Mouse (Mus musculus) stomach, embryonic 16.5 days (tissue): ENCODE measurements around the gene Rnf152. TPM values are rescaled to one million over a fixed set of nuclear protein-coding genes. Genes with fewer than 3 reads are reported as not detected.

Experiments used
- ATAC-seq: fragments of 200-750 bp; cut with Nextera tagmentation; 2 replicates; pipeline ENCODE4 v1.8.0; 2017; ENCODE audit warnings: moderate number of reproducible peaks, moderate TSS enrichment; ENCODE audit not compliant: insufficient read depth, low FRiP score
- H3K27ac ChIP-seq: fragments of 300-500 bp; sonication (generic); 2 replicates; pipeline ENCODE4 v1.5.1; 2014; ENCODE audit warnings: low read length
- H3K27me3 ChIP-seq: fragments of 300-500 bp; sonication (generic); 2 replicates; pipeline ENCODE4 v1.6.1; 2014; ENCODE audit warnings: low read length, control low read depth, mixed read lengths; ENCODE audit not compliant: control insufficient read depth, insufficient read depth
- H3K36me3 ChIP-seq: fragments of 300-500 bp; sonication (generic); 2 replicates; pipeline ENCODE4 v1.6.1; 2014; ENCODE audit warnings: low read length; ENCODE audit not compliant: control insufficient read depth, insufficient read depth
- H3K4me1 ChIP-seq: fragments of 300-500 bp; sonication (generic); 2 replicates; pipeline ENCODE4 v1.6.1; 2014; ENCODE audit warnings: low read length, control low read depth, mixed read lengths; ENCODE audit not compliant: control insufficient read depth, insufficient read depth
- H3K4me2 ChIP-seq: fragments of 300-500 bp; sonication (generic); 2 replicates; pipeline ENCODE4 v1.6.1; 2014; ENCODE audit warnings: low read depth, low read length, mixed read lengths
- H3K4me3 ChIP-seq: fragments of 300-500 bp; sonication (generic); replicated peaks from 2 replicates; pipeline ENCODE4 v1.5.1; 2014; ENCODE audit warnings: mild to moderate bottlenecking, low read length
- H3K9ac ChIP-seq: fragments of 300-500 bp; sonication (generic); 2 replicates; pipeline ENCODE4 v1.6.1; 2014; ENCODE audit warnings: low read length
- H3K9me3 ChIP-seq: fragments of 300-500 bp; sonication (generic); replicated peaks from 2 replicates; pipeline ENCODE4 v1.6.1; 2016; ENCODE audit warnings: low read length, control low read depth; ENCODE audit not compliant: control insufficient read depth
- WGBS: fragments of 180-500 bp; shearing (Covaris S2); extraction: QIAGEN DNeasy Blood & Tissue Kit; methylation state at CpG from one replicate; pipeline ENCODE4 v1.1.7; 2014; 5-methylcytosine and 5-hydroxymethylcytosine counted together
- polyA plus RNA-seq: library from polyadenylated mRNA; unstranded; fragments of >200 nt; fragmentation: Nextera tagmentation; extraction: Ambion mirVana; gene quantifications from 2 replicates; pipeline ENCODE4 v1.2.1, GENCODE M21; 2015

The Rnf152 gene
- polyA plus RNA-seq, 1 experiment from 2014 or later, result 1.7 TPM

DNA sequence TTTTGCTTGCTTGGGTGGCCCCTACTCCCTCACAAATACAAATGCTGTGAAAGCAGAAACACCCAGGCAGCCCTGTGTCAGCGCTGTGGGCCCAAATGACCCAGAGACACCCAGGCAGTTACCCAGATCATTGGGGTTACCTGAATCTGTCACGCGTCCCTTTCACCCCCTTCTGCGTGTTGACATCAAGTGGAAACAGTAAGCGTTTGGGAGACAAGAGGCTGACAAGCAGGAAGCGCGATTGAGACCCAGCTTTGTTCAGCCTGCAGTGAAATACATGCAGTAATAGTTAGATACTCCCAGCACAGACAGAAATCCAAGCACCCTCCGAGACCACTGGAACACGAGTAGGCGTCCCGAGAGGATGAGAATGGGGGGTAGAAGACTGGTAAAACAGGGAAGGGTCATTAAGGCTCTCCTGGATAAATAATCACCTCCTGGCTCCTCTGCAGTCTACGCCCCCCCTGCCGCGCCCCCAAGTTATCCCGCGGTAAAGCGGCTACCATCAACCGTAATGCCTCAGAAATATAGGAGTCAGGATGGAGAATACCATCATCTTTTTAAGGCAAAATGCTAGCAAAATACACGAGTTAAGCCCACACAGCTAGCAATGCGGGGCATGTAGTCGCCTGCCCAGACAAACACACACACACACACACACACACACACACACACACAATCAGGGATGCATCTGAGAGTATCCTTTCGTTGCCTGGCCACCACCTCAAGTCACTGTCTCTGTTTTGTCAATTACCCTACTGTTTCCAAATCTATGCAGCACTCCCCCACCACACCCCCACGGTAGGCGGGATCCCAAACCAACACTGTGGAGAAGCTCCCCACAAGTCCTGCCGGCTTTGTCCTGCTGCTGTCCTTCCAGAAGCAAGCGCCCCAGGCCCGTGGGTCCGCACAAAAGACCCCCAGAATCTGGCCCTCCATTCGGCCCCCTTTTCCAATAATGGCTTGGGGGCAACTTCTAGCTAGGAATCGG, 1.3 kb downstream of the Rnf152 start:
- peak; percentile 14; the same call in 1 of the 2 replicates for ATAC-seq

GRCm38 (mm10) chr1:105351806-105352205, 4.7 kb downstream of the Rnf152 start:
- Histone ChIP-seq H3K27me3 (no peaks in the 10 kb centered on the region), H3K4me2 (no peak overlapping the region), H3K27ac (no peak overlapping the region), H3K4me1 (peaks cover 4% of the 10 kb centered on the region; the same call in 1 of the 2 replicates), H3K9ac (no peak overlapping the region), H3K9me3 (no peaks in the 10 kb centered on the region), H3K36me3 (no peaks in the 10 kb centered on the region), H3K4me3 (no peak overlapping the region)
- 85% methylated on average over 4 of the region's 4 CpGs for WGBS
- no peak for ATAC-seq

More for the DNA sequence above, 1.3 kb downstream of the Rnf152 start:
- peak overlapping the region; percentile 76 for H3K9ac ChIP-seq
- no peaks in the 10 kb centered on the region for H3K36me3 ChIP-seq
- H3K4me1 ChIP-seq, result peaks cover 4% of the 10 kb centered on the region; the same call in 1 of the 2 replicates
- no peaks in the 10 kb centered on the region for H3K9me3 ChIP-seq
- H3K27me3 ChIP-seq, result no peaks in the 10 kb centered on the region
- 8% methylated on average over 30 of the region's 30 CpGs for WGBS
- peak overlapping the region; percentile 86 for H3K4me3 ChIP-seq
- H3K27ac ChIP-seq, result no peak overlapping the region
- H3K4me2 ChIP-seq, result peak overlapping the region; percentile 91

DNA sequence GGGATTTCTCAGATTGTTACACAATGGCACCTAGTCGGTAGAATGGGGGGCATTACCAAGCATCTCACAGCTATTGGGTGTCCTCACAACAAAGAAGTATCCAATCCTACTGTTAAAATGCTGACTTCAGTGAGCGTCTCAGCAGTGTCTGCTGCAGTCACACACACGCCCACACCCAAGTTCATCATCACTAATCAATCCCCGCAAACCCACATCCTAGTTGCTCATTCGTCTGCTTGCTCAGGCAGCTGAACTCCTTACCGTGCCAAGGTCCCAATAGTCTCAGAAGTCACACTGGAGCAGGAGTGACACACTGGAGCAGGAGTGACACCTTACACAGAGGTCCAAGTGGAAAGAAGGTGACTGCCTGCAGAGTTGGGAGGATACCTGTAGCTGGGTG, 14.2 kb downstream of the Rnf152 start:
- Histone ChIP-seq H3K4me2 (no peak overlapping the region), H3K4me1 (no peaks in the 10 kb centered on the region), H3K4me3 (no peak overlapping the region), H3K27ac (no peak overlapping the region), H3K27me3 (no peaks in the 10 kb centered on the region), H3K9me3 (no peaks in the 10 kb centered on the region), H3K9ac (no peak overlapping the region), H3K36me3 (no peaks in the 10 kb centered on the region)
- ATAC-seq, result no peak
- 79% methylated on average over 6 of the region's 6 CpGs for WGBS

GRCm38 (mm10) chr1:105340943-105341342, 15.6 kb downstream of the Rnf152 start:
- no peaks in the 10 kb centered on the region for H3K9me3 ChIP-seq

DNA sequence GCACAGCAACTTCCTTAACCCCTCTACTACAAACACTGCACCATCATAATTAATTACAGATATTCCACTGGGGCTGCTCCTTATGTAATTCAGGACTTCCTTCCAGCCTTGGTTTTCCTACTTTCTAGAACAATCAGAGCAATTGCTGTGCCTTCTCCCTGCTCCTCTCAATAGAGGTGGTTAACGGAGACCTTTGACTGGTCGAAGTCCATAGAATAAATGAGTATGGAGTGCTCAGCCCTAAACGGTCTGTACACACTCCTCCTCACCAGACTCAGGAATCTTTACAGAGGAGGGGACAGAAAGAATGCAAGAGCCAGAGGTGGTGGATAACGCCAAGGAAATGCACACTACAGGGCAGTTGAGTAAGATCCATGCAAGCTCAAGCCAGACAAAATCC, 19.1 kb downstream of the Rnf152 start:
- Histone ChIP-seq H3K9ac (no peak overlapping the region), H3K27ac (no peak overlapping the region), H3K4me2 (no peak overlapping the region), H3K4me3 (no peak overlapping the region), H3K27me3 (no peaks in the 10 kb centered on the region), H3K9me3 (no peaks in the 10 kb centered on the region), H3K4me1 (no peaks in the 10 kb centered on the region), H3K36me3 (no peaks in the 10 kb centered on the region)
- peak; percentile 43; the same call in 1 of the 2 replicates for ATAC-seq
- 67% methylated on average over 4 of the region's 4 CpGs for WGBS

More at GRCm38 (mm10) chr1:105340943-105341342, 15.6 kb downstream of the Rnf152 start:
- no peak overlapping the region for H3K4me2 ChIP-seq
- H3K27ac ChIP-seq, result no peak overlapping the region
- no peaks in the 10 kb centered on the region for H3K36me3 ChIP-seq
- H3K9ac ChIP-seq, result no peak overlapping the region
- H3K4me1 ChIP-seq, result no peaks in the 10 kb centered on the region
- no peak for ATAC-seq
- no peaks in the 10 kb centered on the region for H3K27me3 ChIP-seq
- no peak overlapping the region for H3K4me3 ChIP-seq

GRCm38 (mm10) chr1:105336096-105336495, 20.4 kb downstream of the Rnf152 start:
- H3K9me3 ChIP-seq, result no peaks in the 10 kb centered on the region
- no peak for ATAC-seq
- H3K36me3 ChIP-seq, result no peaks in the 10 kb centered on the region
- H3K4me2 ChIP-seq, result no peak overlapping the region
- no peak overlapping the region for H3K27ac ChIP-seq
- 87% methylated on average over 5 of the region's 5 CpGs for WGBS
- H3K27me3 ChIP-seq, result no peaks in the 10 kb centered on the region
- H3K4me1 ChIP-seq, result no peaks in the 10 kb centered on the region
- H3K4me3 ChIP-seq, result no peak overlapping the region
- H3K9ac ChIP-seq, result no peak overlapping the region

DNA sequence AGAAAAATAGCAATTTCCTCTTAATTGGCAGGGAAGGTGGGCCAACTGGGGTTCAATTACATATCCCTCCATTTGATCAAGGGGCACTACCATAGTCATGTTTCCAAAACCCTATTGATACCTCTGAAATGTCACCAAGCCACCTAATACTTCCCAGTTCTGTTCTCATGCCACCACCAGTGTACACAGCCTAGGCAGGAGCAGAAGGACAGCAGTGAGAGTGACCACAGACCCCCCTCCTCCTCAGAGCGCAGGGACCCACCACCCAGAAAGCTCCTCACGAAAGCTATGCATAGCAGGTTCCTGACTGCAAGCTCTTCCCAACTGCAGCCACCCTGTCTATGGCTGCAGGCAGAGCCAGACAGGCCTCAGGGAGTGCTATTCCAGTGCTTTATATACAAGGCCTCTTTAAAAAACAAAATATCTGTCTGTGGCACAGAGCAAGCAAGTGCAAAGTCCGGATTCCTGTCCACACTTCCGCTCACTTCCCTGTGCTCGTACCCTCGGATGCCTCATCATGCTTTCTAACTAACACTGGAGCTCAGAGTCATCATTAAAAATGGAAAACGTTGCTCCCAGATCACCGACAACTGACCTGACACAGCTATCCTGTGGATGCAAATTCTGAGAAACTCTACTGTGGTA, 24.3 kb downstream of the Rnf152 start:
- Histone ChIP-seq H3K4me1 (no peaks in the 10 kb centered on the region), H3K36me3 (no peaks in the 10 kb centered on the region), H3K27ac (no peak overlapping the region), H3K9me3 (no peaks in the 10 kb centered on the region), H3K27me3 (no peaks in the 10 kb centered on the region), H3K9ac (no peak overlapping the region), H3K4me3 (no peak overlapping the region), H3K4me2 (no peak overlapping the region)
- WGBS, result 82% methylated on average over 8 of the region's 8 CpGs
- ATAC-seq, result no peak

- Histone ChIP-seq H3K27ac (no peak overlapping the region), H3K4me2 (no peak overlapping the region), H3K36me3 (no peaks in the 10 kb centered on the region), H3K4me3 (no peak overlapping the region), H3K27me3 (no peaks in the 10 kb centered on the region), H3K4me1 (no peaks in the 10 kb centered on the region), H3K9ac (no peak overlapping the region), H3K9me3 (no peaks in the 10 kb centered on the region)
- ATAC-seq, result no peak
- 65% methylated on average over 5 of the region's 5 CpGs for WGBS
These were observed 24.9 kb downstream of the Rnf152 start for GRCm38 (mm10) chr1:105331605-105332004.
